Mouse (Mus musculus): ENCODE measurements at regions not wholly inside any gene's neighbourhood (a gene's known extent, or its start where the extent isn't known, plus 50 kb on each side); places are given as distances from the start of the nearest gene placed in this dataset.

DNA sequence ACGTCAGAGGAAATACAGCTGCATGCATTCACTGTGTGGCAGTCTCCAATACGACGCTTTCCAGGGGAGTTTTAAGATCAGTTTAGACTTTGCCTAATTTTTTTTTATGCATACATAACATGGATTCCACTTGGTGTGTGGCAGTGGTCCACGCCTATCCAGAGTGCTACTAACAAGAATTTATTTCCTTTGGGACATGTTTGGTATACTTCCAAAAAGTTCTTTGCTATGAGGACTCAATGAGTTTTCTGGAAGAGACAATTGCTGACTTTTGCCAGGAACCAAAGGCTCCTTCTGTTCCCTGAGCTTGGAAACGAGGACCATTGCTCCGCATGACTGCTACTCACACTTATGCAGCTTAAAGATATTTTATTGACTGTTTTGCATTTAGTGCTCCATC is 59.2 kb downstream of the Marcks start:
- no peak for DNase-seq (ENCODE audit: low spot score)

DNA sequence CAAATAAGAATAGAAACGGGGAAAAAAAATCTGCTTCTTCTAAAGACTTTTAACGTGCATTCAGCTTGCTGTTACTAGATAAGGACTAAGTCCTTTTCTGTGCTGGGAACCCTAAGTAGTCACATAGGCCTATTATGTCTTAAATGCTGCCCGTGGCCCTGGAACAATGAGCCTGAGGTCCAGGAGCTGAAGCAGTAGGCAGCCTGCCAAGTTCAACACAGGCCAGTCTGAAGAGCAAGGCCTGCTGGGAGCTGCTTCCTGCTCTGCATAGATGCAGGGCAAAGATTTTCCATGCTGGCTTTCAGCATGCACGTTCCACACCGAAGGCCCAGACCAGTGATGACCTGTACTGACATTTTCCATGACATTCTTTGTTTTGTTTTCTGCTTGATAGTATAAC is 60.3 kb downstream of the Marcks start:
- DNase-seq (ENCODE audit: low spot score), result peak; percentile 66

DNA sequence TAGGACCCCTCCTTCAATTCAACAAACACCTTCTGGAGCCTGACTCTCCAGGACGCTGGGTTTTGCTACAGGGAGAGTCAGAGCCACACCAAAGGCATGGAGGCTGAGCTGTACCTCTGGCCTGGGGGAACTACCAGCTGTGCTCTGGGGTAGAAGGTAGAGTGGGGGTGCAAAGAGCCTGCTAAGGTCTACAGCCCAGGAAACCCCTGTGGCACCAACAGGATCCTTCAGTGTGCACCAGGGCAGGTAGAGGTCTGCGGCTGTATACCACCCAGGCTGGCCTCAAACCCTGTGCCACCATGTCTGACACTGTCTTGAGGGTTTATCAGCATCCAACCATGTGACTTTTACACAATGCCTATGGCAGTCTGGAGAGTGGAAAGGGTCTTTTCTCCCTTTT is 61.0 kb downstream of the Marcks start:
- no peak for DNase-seq (ENCODE audit: low spot score)

DNA sequence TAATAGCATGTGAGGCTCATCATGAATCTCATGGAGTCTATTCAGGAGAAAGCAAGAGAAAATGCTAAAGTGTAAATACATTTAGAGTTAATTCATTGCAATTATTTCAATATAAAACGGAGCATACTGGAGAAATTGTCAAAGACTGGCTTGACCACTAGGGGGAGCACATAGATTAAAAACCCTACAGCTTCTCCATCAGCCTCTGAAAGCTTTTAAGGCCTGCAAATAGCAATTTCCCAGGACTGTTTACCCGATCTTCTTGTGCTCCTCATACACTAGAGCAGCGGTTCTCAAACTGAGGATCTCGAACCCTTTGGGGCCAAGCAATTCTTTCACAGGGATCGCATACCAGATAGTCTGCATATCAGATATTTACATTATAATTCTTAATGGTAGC is 65.9 kb downstream of the Marcks start:
- peak; percentile 58 for DNase-seq (ENCODE audit: low spot score)

DNA sequence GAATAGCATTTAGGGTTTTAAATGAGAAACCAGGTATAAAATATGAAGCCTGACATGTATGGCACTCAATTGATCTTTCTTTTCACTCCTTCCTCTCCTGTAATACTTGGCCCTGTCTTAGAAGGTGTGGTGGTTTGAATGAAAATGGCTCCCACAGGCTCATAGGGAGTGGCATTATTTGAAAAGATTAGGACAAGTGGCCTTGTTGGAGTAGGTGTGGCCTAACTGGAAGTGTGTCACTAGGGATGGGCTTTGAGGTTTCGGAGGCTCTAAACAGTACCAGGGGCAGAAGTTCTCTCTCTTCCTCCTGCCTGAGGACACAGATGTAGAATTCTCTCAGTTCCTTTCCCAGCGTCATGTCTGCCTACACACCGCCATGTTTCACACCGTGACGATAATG is 66.7 kb downstream of the Marcks start:
- DNase-seq (ENCODE audit: low spot score), result no peak

DNA sequence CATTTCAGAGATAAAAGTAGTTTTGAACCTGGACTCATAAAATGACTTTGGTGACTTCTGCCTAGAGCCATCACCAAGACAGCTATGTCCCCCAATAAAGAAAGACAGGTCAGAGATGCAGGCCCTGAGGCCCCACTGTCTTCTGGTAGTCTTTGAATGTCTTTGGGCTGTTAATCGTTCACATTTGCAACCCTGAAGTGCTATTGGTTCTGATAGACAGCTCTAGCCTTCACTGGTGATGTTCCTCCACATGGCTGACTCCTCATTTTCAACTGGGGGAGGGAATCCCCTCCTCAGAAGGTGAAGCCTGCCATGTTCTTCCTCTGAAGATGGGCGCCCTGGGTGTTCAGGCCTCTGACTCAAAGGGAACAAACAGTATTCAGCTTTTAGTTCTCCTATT is 67.3 kb downstream of the Marcks start:
- DNase-seq (ENCODE audit: low spot score), result no peak
